In the genomic region with DNA sequence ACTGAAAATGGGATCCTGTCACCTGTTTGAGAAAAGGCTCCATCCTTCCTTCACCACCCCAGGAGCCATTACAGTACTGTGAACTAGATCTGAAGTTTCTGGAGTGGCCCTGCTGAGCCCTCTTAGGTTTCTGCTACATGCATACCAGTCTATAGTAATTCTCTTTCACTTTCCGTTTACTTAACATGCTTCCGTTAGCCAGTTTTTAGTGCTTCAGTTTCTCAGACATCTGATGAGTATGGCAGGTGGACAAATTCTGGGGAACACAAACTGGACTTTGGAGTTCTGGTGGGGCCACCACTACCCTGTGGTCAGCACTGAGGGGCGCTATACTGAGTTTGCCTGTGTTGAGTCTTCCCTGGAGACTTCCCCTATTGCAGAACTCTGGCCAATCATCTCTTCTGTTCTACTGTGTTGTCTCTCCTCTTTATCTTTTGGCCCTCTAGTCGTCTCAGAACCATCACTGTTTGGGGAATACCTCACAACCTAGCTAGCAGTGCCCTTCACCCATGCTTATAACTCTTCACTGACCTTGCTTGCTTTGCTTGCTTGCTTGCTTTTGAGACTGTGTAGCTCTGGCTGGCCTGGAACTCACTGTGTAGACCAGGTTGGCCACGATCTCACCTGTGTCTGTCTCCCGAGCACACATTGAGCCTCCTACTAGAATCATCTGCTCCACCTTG, we compare ENCODE assay signal across 8 mouse cellular contexts. TPM values are rescaled to one million over a fixed set of nuclear protein-coding genes. Genes with fewer than 3 reads are reported as not detected.
A peak's percentile ranks its signal among the peaks of the same experiment; 100 is the strongest.
DNase-seq lines count a peak whose midpoint lies in the region; ATAC-seq and TF ChIP-seq lines count a peak whose summit lies in the region.

No protein-coding gene starts in this region.

- H3ac ChIP-seq in C2C12 (ENCODE audit: control insufficient read depth, insufficient read length, low read depth): peak overlapping the region; percentile 85

- peak overlapping the region; percentile 88 for H3K4me2 ChIP-seq in limb, embryonic 12.5 days
- H3K4me2 ChIP-seq in neural tube, embryonic 12.5 days (replicated peaks): peak overlapping the region; percentile 74

- H3K79me2 ChIP-seq in C2C12 (ENCODE audit: control insufficient read depth, insufficient read depth): peaks cover 40% of the 10 kb centered on the region

- peak; percentile 5 for TF ChIP-seq CTCF in C2C12 (IDR thresholded peaks at IDR 0.05; ENCODE audit: control insufficient read depth, insufficient read depth, insufficient read length)
- no peak for TF ChIP-seq CTCF in embryonic fibroblast, embryonic 13.5 days (IDR thresholded peaks at IDR 0.05; ENCODE audit: borderline replicate concordance, insufficient read depth, low read length)

- peaks cover 34% of the 10 kb centered on the region for H3K36me3 ChIP-seq in heart, embryonic 10.5 days
- peaks cover 22% of the 10 kb centered on the region for H3K36me3 ChIP-seq in C2C12 (ENCODE audit: control insufficient read depth, insufficient read depth)
- peaks cover 35% of the 10 kb centered on the region for H3K36me3 ChIP-seq in limb, embryonic 12.5 days
- H3K36me3 ChIP-seq in neural tube, embryonic 12.5 days: peaks cover 26% of the 10 kb centered on the region

- 67% methylated on average over 6 of the region's 6 CpGs for WGBS in heart, embryonic 10.5 days
- WGBS in limb, embryonic 12.5 days: 73% methylated on average over 6 of the region's 6 CpGs
- WGBS in neural tube, embryonic 12.5 days: 75% methylated on average over 6 of the region's 6 CpGs

- intact Hi-C loops in heart, postnatal 36 days (cut with DNase I): loop anchor here (2.0 to 5.0 kb wide), 4 partner anchors 48 to 90 kb away; a partner anchor contains a TSS

- H3K27ac ChIP-seq in heart, embryonic 10.5 days: peak overlapping the region; percentile 97
- H3K27ac ChIP-seq in embryonic fibroblast, embryonic 13.5 days (ENCODE audit: insufficient read depth, low read length): peak overlapping the region; percentile 10; the same call in 1 of the 2 replicates
- H3K27ac ChIP-seq in limb, embryonic 12.5 days: peak overlapping the region; percentile 92
- no peak overlapping the region for H3K27ac ChIP-seq in neural tube, embryonic 12.5 days

- H3K4me1 ChIP-seq in heart, embryonic 10.5 days: peaks cover 23% of the 10 kb centered on the region
- peaks cover 9% of the 10 kb centered on the region for H3K4me1 ChIP-seq in embryonic fibroblast, embryonic 13.5 days (ENCODE audit: control insufficient read depth, insufficient read depth, low read length)
- H3K4me1 ChIP-seq in limb, embryonic 12.5 days (replicated peaks): peaks cover 15% of the 10 kb centered on the region
- peaks cover 20% of the 10 kb centered on the region for H3K4me1 ChIP-seq in neural tube, embryonic 12.5 days

- peak overlapping the region; percentile 92 for H3K4me3 ChIP-seq in heart, embryonic 10.5 days
- peak overlapping the region; percentile 89 for H3K4me3 ChIP-seq in C2C12 (ENCODE audit: insufficient read depth, poor library complexity, severe bottlenecking)
- peak overlapping the region; percentile 81 for H3K4me3 ChIP-seq in embryonic fibroblast, embryonic 13.5 days (ENCODE audit: insufficient read depth, low read length)
- H3K4me3 ChIP-seq in limb, embryonic 12.5 days (replicated peaks): peak overlapping the region; percentile 76
- H3K4me3 ChIP-seq in neural tube, embryonic 12.5 days: peak overlapping the region; percentile 85

- TF ChIP-seq POLR2A in embryonic fibroblast, embryonic 13.5 days (IDR thresholded peaks at IDR 0.05; ENCODE audit: low read depth, low read length): no peak

- no peaks in the 10 kb centered on the region for H3K9me3 ChIP-seq in heart, embryonic 10.5 days
- H3K9me3 ChIP-seq in limb, embryonic 12.5 days: no peaks in the 10 kb centered on the region
- no peaks in the 10 kb centered on the region for H3K9me3 ChIP-seq in neural tube, embryonic 12.5 days

- no peak for DNase-seq in heart, embryonic 10.5 days (ENCODE audit: low spot score)
- DNase-seq in heart, postnatal 36 days: no peak
- no peak for DNase-seq in right cerebral cortex, postnatal 4 days
- no peak for DNase-seq in frontal cortex, postnatal 36 days (ENCODE audit: low spot score in 2 of 2)

- H3K9ac ChIP-seq in limb, embryonic 12.5 days (replicated peaks): peak overlapping the region; percentile 79
- H3K9ac ChIP-seq in neural tube, embryonic 12.5 days: peak overlapping the region; percentile 84

- no peak for ATAC-seq in limb, embryonic 12.5 days (ENCODE audit: insufficient number of reproducible peaks, insufficient read depth, low FRiP score, low TSS enrichment, low read depth)
- no peak for ATAC-seq in neural tube, embryonic 12.5 days (ENCODE audit: low FRiP score, low read depth)

- H3K79me3 ChIP-seq in C2C12 (ENCODE audit: low read depth): peaks cover 13% of the 10 kb centered on the region

- H3K27me3 ChIP-seq in heart, embryonic 10.5 days (ENCODE audit: insufficient read depth, poor library complexity, severe bottlenecking): no peaks in the 10 kb centered on the region
- no peaks in the 10 kb centered on the region for H3K27me3 ChIP-seq in C2C12 (ENCODE audit: control insufficient read depth, insufficient read depth, insufficient read length)
- no peaks in the 10 kb centered on the region for H3K27me3 ChIP-seq in limb, embryonic 12.5 days
- H3K27me3 ChIP-seq in neural tube, embryonic 12.5 days (replicated peaks): no peaks in the 10 kb centered on the region

TF ChIP-seq in C2C12, 6 proteins besides CTCF, POLR2A, EP300 and RAD21:
- TF ChIP-seq MAX (IDR thresholded peaks at IDR 0.05) (no peak), USF1 (IDR thresholded peaks at IDR 0.05; ENCODE audit: low read depth) (no peak), CEBPB (IDR thresholded peaks at IDR 0.05; ENCODE audit: low read depth) (no peak), MYOG (IDR thresholded peaks at IDR 0.05; ENCODE audit: control insufficient read depth, extremely low read depth, insufficient read length) (no peak), MYOD1 (IDR thresholded peaks at IDR 0.05; ENCODE audit: control insufficient read depth, insufficient read length, low read depth) (no peak), FOSL1 (IDR thresholded peaks at IDR 0.05; ENCODE audit: insufficient read depth, low read length, poor library complexity, severe bottlenecking) (no peak)
TF ChIP-seq in C2C12: peak in this region for 0.

RNA-seq across cellular contexts. Expression of a gene that starts 0.9 kb away (rescaled TPM):
- polyA plus RNA-seq in heart, embryonic 10.5 days (2016; fragmentation: Nextera tagmentation; extraction: Ambion mirVana): 101 and 114 TPM in 2 replicates
- 10 to 100 TPM; 27.5 to 30.3 TPM for total RNA-seq in heart, postnatal 36 days (2021)
- 91.3 TPM for polyA plus RNA-seq in C2C12 (2012; fragmentation: generic; extraction: Trizol)
- polyA plus RNA-seq in embryonic fibroblast, embryonic 13.5 days (2011; ENCODE audit: insufficient read length, low read depth, missing spikeins): 46.0 and 48.4 TPM in 2 replicates
- polyA plus RNA-seq in limb, embryonic 12.5 days (2016; fragmentation: Nextera tagmentation; extraction: Ambion mirVana): 122 and 123 TPM in 2 replicates
- polyA plus RNA-seq in neural tube, embryonic 12.5 days (2016; fragmentation: Nextera tagmentation; extraction: Ambion mirVana): 138 and 153 TPM in 2 replicates

RNA-seq across cellular contexts. Expression of a gene that starts 14.3 kb away (rescaled TPM):
- polyA plus RNA-seq in heart, embryonic 10.5 days (2016; fragmentation: Nextera tagmentation; extraction: Ambion mirVana): 479 and 714 TPM in 2 replicates
- 100 to 1,000 TPM; 793 to 969 TPM for total RNA-seq in heart, postnatal 36 days (2021)
- polyA plus RNA-seq in C2C12 (2012; fragmentation: generic; extraction: Trizol): 3.3 TPM
- polyA plus RNA-seq in embryonic fibroblast, embryonic 13.5 days (2011; ENCODE audit: insufficient read length, low read depth, missing spikeins): 2.8 TPM in 1 of 2 replicates, not detected in the other
- 36.5 and 39.0 TPM in 2 replicates for polyA plus RNA-seq in limb, embryonic 12.5 days (2016; fragmentation: Nextera tagmentation; extraction: Ambion mirVana)
- polyA plus RNA-seq in neural tube, embryonic 12.5 days (2016; fragmentation: Nextera tagmentation; extraction: Ambion mirVana): 7.7 and 14.0 TPM in 2 replicates

RNA-seq across cellular contexts. Expression of a gene that starts 27.0 kb away (rescaled TPM):
- polyA plus RNA-seq in heart, embryonic 10.5 days (2016; fragmentation: Nextera tagmentation; extraction: Ambion mirVana): 21.3 and 29.9 TPM in 2 replicates
- total RNA-seq in heart, postnatal 36 days (2021): 10 to 100 TPM; 57.1 to 59.1 TPM
- 22.3 TPM for polyA plus RNA-seq in C2C12 (2012; fragmentation: generic; extraction: Trizol)
- polyA plus RNA-seq in embryonic fibroblast, embryonic 13.5 days (2011; ENCODE audit: insufficient read length, low read depth, missing spikeins): 18.5 and 19.7 TPM in 2 replicates
- 24.6 and 25.7 TPM in 2 replicates for polyA plus RNA-seq in limb, embryonic 12.5 days (2016; fragmentation: Nextera tagmentation; extraction: Ambion mirVana)
- polyA plus RNA-seq in neural tube, embryonic 12.5 days (2016; fragmentation: Nextera tagmentation; extraction: Ambion mirVana): 24.6 and 26.5 TPM in 2 replicates

RNA-seq across cellular contexts. Expression of a gene that starts 48.6 kb away (rescaled TPM):
- polyA plus RNA-seq in heart, embryonic 10.5 days (2016; fragmentation: Nextera tagmentation; extraction: Ambion mirVana): 8.9 and 11.1 TPM in 2 replicates
- total RNA-seq in heart, postnatal 36 days (2021): 1 to 10 TPM; 2.7 to 3.1 TPM
- polyA plus RNA-seq in C2C12 (2012; fragmentation: generic; extraction: Trizol): 6.8 TPM
- 9.9 and 13.0 TPM in 2 replicates for polyA plus RNA-seq in embryonic fibroblast, embryonic 13.5 days (2011; ENCODE audit: insufficient read length, low read depth, missing spikeins)
- 9.0 and 10.0 TPM in 2 replicates for polyA plus RNA-seq in limb, embryonic 12.5 days (2016; fragmentation: Nextera tagmentation; extraction: Ambion mirVana)
- polyA plus RNA-seq in neural tube, embryonic 12.5 days (2016; fragmentation: Nextera tagmentation; extraction: Ambion mirVana): 6.6 and 7.0 TPM in 2 replicates

Comparison
In these comparisons a context has a peak if more than half of its experiments do, and no peak if none do; other contexts are left out.
1. RNA of a gene that starts 14.3 kb away (polyA plus RNA-seq): 479 to 714 TPM in heart, embryonic 10.5 days; 36.5 to 39.0 TPM in limb, embryonic 12.5 days, 7.7 to 14.0 TPM in neural tube, embryonic 12.5 days, 3.3 TPM in C2C12 (single experiment) and 2.8 TPM in embryonic fibroblast, embryonic 13.5 days; every median in the first group is over 10 times any median in the second.
2. Peak in every context shown above with its lines, with median percentiles within 50 percentile points of each other: H3K4me3 ChIP-seq.